In the genomic region with DNA sequence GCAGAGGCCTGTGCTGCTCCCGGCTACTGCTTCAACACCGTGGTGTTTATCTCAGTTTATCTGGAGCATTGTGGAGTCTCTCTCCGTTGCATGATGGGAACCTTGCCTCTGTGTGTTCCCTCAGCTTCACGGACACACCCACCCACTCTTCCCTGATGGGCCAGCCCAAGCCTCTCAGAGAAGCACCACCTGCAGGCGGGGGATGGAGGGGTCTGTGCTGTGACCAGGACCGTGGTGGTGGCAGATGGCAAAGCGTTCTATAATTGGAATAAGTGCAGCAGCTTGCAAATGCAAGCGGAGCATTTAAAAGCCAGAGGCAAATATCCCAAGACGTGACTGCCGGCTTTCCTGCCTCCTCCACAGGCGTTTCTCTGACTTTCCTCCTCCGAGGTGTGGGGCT, we compare ENCODE assay signal across 8 mouse cellular contexts.
DNase-seq lines count a peak whose midpoint lies in the region; ATAC-seq lines count a peak whose summit lies in the region.

No protein-coding gene starts in this region.

- whole genome bisulfite sequencing in heart, embryonic 11.5 days (ENCODE audit: insufficient replicate concordance), result 44% methylated on average over 12 of the region's 12 CpGs
- WGBS in hindbrain, embryonic 11.5 days, result 58% methylated on average over 12 of the region's 12 CpGs

- intact Hi-C loops in heart, postnatal 10 days (cut with DNase I), result no loop called here
- intact Hi-C loops in left cerebral cortex, postnatal 10 days (cut with DNase I), result loop anchor here (5.0 kb wide), 2 partner anchors 142 to 162 kb away; a partner anchor contains a TSS

- H3K4me2 ChIP-seq in heart, embryonic 11.5 days, result no peak overlapping the region
- H3K4me2 ChIP-seq in hindbrain, embryonic 11.5 days (replicated peaks; ENCODE audit: low read depth, low read length), result no peak overlapping the region

- H3K27me3 ChIP-seq in heart, embryonic 11.5 days (ENCODE audit: control insufficient read depth, insufficient read depth, low read length), result no peaks in the 10 kb centered on the region
- H3K27me3 ChIP-seq in hindbrain, embryonic 11.5 days (ENCODE audit: control insufficient read depth, insufficient read depth, low read length), result no peaks in the 10 kb centered on the region

- no peak overlapping the region for H3K27ac ChIP-seq in heart, embryonic 11.5 days (ENCODE audit: low read depth, low read length)
- H3K27ac ChIP-seq in hindbrain, embryonic 11.5 days (ENCODE audit: low read depth, low read length), result peak overlapping the region; percentile 39; the same call in 1 of the 2 replicates

- no peak overlapping the region for H3K4me3 ChIP-seq in heart, embryonic 11.5 days (ENCODE audit: low read depth, low read length)
- no peak overlapping the region for H3K4me3 ChIP-seq in hindbrain, embryonic 11.5 days (ENCODE audit: low read depth, low read length)

- H3K9me3 ChIP-seq in heart, embryonic 11.5 days (replicated peaks; ENCODE audit: control insufficient read depth, low read length), result no peaks in the 10 kb centered on the region
- no peaks in the 10 kb centered on the region for H3K9me3 ChIP-seq in hindbrain, embryonic 11.5 days (ENCODE audit: control insufficient read depth, low read length)

- DNase-seq in heart, postnatal 10 days, result no peak
- peak; percentile 28 for DNase-seq in hindbrain, embryonic 11.5 days (ENCODE audit: low spot score)
- peak; percentile 69 to 79 for DNase-seq in left cerebral cortex, postnatal 10 days (ENCODE audit: extremely low spot score in 1 of 2, low spot score in 2 of 2)
- peak; percentile 85 for DNase-seq in right cerebral cortex, postnatal 25 days
- DNase-seq in kidney, postnatal 10 days, result no peak

- no peak for ATAC-seq in heart, embryonic 11.5 days (replicated peaks; ENCODE audit: insufficient number of reproducible peaks, low FRiP score, low TSS enrichment)
- peak; percentile 53; the same call in 1 of the 2 replicates for ATAC-seq in hindbrain, embryonic 11.5 days (ENCODE audit: low FRiP score)
- no peak for ATAC-seq in megakaryocyte-erythroid progenitor cell, adult 5-6 weeks (replicated peaks; ENCODE audit: low FRiP score, low TSS enrichment, poor library complexity, severe bottlenecking)
- ATAC-seq in cerebellum, adult (ENCODE audit: insufficient number of reproducible peaks, low FRiP score, low TSS enrichment), result no peak; the same call in 1 of the 2 replicates

- H3K36me3 ChIP-seq in heart, embryonic 11.5 days (ENCODE audit: control insufficient read depth, insufficient read depth, low read length), result no peaks in the 10 kb centered on the region
- H3K36me3 ChIP-seq in hindbrain, embryonic 11.5 days (ENCODE audit: control insufficient read depth, insufficient read depth, low read length), result no peaks in the 10 kb centered on the region

- H3K4me1 ChIP-seq in heart, embryonic 11.5 days (ENCODE audit: control insufficient read depth, insufficient read depth, low read length), result 0 out of 2 replicates have a peak, but pooled peaks cover 3% of the 10 kb centered on the region
- no peaks in the 10 kb centered on the region for H3K4me1 ChIP-seq in hindbrain, embryonic 11.5 days (replicated peaks; ENCODE audit: control insufficient read depth, insufficient read depth, low read length)

- 0 out of 2 replicates have a peak overlapping the region, but pooled peaks have one; percentile 16 for H3K9ac ChIP-seq in heart, embryonic 11.5 days (ENCODE audit: low read depth, low read length)
- H3K9ac ChIP-seq in hindbrain, embryonic 11.5 days (ENCODE audit: low read depth, low read length), result no peak overlapping the region

Comparison
In these comparisons a context has a peak if more than half of its experiments do, and no peak if none do; other contexts are left out.
1. DNase-seq: peak in hindbrain, embryonic 11.5 days (single experiment), left cerebral cortex, postnatal 10 days (2 of 2) and right cerebral cortex, postnatal 25 days (single experiment); none in heart, postnatal 10 days (0 of 2) and kidney, postnatal 10 days (single experiment).